13 mouse cellular contexts compared by ENCODE assay signal in the genomic region with DNA sequence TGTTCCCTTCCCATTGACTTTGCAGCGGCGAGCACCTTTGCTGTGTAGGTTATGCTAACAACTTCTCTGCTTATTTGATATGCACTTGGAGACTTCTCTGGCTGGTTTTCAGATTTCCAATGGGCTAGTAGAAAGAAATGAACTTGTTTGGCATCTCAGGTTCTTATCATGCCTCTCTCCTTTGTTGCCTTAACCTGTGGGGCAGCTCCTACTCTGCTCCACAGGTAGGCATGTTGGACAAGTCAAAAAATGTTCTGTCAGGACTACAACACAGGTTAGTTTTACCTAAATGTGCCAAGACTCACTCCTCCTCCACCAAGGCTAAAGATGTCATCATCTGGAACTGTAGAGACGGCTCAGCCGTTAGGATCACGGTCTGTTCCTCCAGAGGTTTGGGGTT.
"Had no signal": no experiment of that assay in that cellular context is flagged by ENCODE, and none has a peak within 500 bp of the region (broad histone marks: within the 10 kb centered on the region; RNA-seq: fewer than 3 reads in every experiment).

No protein-coding gene starts in this region.

- H3K4me1 ChIP-seq: liver, embryonic 12.5 days; megakaryocyte, embryonic 14.5 days; midbrain, embryonic 13.5 days; midbrain, embryonic 15.5 days; neural tube, embryonic 12.5 days; stomach, embryonic 15.5 days had no signal

- H3K4me3 ChIP-seq: liver, embryonic 12.5 days; megakaryocyte, embryonic 14.5 days; midbrain, embryonic 13.5 days; midbrain, embryonic 15.5 days; neural tube, embryonic 12.5 days; stomach, embryonic 15.5 days had no signal

- ATAC-seq: liver, embryonic 12.5 days; midbrain, embryonic 13.5 days; midbrain, embryonic 15.5 days had no signal

- H3K9me3 ChIP-seq: liver, embryonic 12.5 days; midbrain, embryonic 13.5 days; midbrain, embryonic 15.5 days; neural tube, embryonic 12.5 days; stomach, embryonic 15.5 days had no signal

- H3K27me3 ChIP-seq: midbrain, embryonic 13.5 days; midbrain, embryonic 15.5 days; neural tube, embryonic 12.5 days; stomach, embryonic 15.5 days had no signal

- DNase-seq: right cerebral cortex, postnatal 14 days; thymus, adult 18-20 months; thymus, postnatal 14 days; thymus, postnatal 36 days had no signal

- H3K4me2 ChIP-seq: liver, embryonic 12.5 days; midbrain, embryonic 11.5 days; midbrain, embryonic 13.5 days; midbrain, embryonic 15.5 days; neural tube, embryonic 12.5 days; stomach, embryonic 15.5 days had no signal

- H3K9ac ChIP-seq: liver, embryonic 12.5 days; liver, embryonic 14.5 days; midbrain, embryonic 13.5 days; midbrain, embryonic 15.5 days; neural tube, embryonic 12.5 days; stomach, embryonic 15.5 days had no signal

- H3K27ac ChIP-seq: liver, embryonic 12.5 days; liver, embryonic 14.5 days; macrophage; midbrain, embryonic 13.5 days; midbrain, embryonic 15.5 days; neural tube, embryonic 12.5 days; stomach, embryonic 15.5 days had no signal

- H3K36me3 ChIP-seq: liver, embryonic 12.5 days; midbrain, embryonic 13.5 days; midbrain, embryonic 15.5 days; neural tube, embryonic 12.5 days; stomach, embryonic 15.5 days had no signal
